Mouse (Mus musculus): Measurements from ENCODE around the gene Hist1h1d. TPM values are rescaled to one million over a fixed set of nuclear protein-coding genes. Genes with fewer than 3 reads are reported as not detected.
"Not testable (repeated sequence)": the region's sequence is repeated elsewhere in the genome, so short reads cannot be mapped to it uniquely, and the experiment has no call there.

Hist1h1d gene
- total and polyA plus RNA-seq, 3 experiments: 0.43 to 128 (median 74.3) TPM

GRCm38 (mm10) chr13:23532262-23533075 lies 20.6 kb upstream of the Hist1h1d start:
- no peak for DNase-seq (ENCODE audit: low spot score)

GRCm38 (mm10) chr13:23533560-23534367 lies 19.3 kb upstream of the Hist1h1d start, which contains the start of gene Hist1h2af:
TSS of gene Hist1h2af (plus strand) at chr13:23533906.
- peaks cover 28% of the 10 kb centered on the region for H3K4me1 ChIP-seq (ENCODE audit: insufficient read depth, low read depth, low read length)
- H3K4me3 ChIP-seq (ENCODE audit: low read depth, low read length): peak within 1 kb of the TSS; percentile 71
- H3K9me3 ChIP-seq (replicated peaks); H3K36me3 ChIP-seq (replicated peaks); H3K27me3 ChIP-seq (ENCODE audit: insufficient read depth, low read length): not testable (repeated sequence)
- peak; percentile 65 for DNase-seq (ENCODE audit: low spot score)
- ATAC-seq (ENCODE audit: extremely low read depth, insufficient number of reproducible peaks, low FRiP score, poor library complexity, severe bottlenecking): peak; percentile 48

More at GRCm38 (mm10) chr13:23532262-23533075, 20.6 kb upstream of the Hist1h1d start:
- TF ChIP-seq POLR2AphosphoS5 (IDR thresholded peaks at IDR 0.05; ENCODE audit: insufficient replicate concordance, low read depth, low read length): peak; percentile 95; the same call in 1 of the 2 replicates
- no peak for TF ChIP-seq GATA2 (IDR thresholded peaks at IDR 0.05; ENCODE audit: borderline replicate concordance, low read depth, low read length)
- TF ChIP-seq GATA1 (IDR thresholded peaks at IDR 0.05; ENCODE audit: borderline replicate concordance, low read length): no peak
- H3K4me1 ChIP-seq (ENCODE audit: insufficient read depth, low read depth, low read length): peaks cover 25% of the 10 kb centered on the region
- no peaks in the 10 kb centered on the region for H3K36me3 ChIP-seq (replicated peaks)
- no peaks in the 10 kb centered on the region for H3K27me3 ChIP-seq (ENCODE audit: insufficient read depth, low read length)
- no peak for ATAC-seq (ENCODE audit: extremely low read depth, insufficient number of reproducible peaks, low FRiP score, poor library complexity, severe bottlenecking)
- peak overlapping the region; percentile 69; the same call in 1 of the 2 replicates for H3K4me3 ChIP-seq (ENCODE audit: low read depth, low read length)
- no peaks in the 10 kb centered on the region for H3K9me3 ChIP-seq (replicated peaks)

GRCm38 (mm10) chr13:23534368-23535131 lies 18.5 kb upstream of the Hist1h1d start:
- H3K4me1 ChIP-seq (ENCODE audit: insufficient read depth, low read depth, low read length): peaks cover 23% of the 10 kb centered on the region
- H3K36me3 ChIP-seq (replicated peaks): no peaks in the 10 kb centered on the region
- DNase-seq (ENCODE audit: low spot score) (peak; percentile 26), ATAC-seq (ENCODE audit: extremely low read depth, insufficient number of reproducible peaks, low FRiP score, poor library complexity, severe bottlenecking) (no peak)
- TF ChIP-seq GATA1 (IDR thresholded peaks at IDR 0.05; ENCODE audit: borderline replicate concordance, low read length) (no peak), POLR2AphosphoS5 (IDR thresholded peaks at IDR 0.05; ENCODE audit: insufficient replicate concordance, low read depth, low read length) (peak; percentile 83; the same call in 1 of the 2 replicates)
- H3K27me3 ChIP-seq (ENCODE audit: insufficient read depth, low read length): no peaks in the 10 kb centered on the region
- H3K4me3 ChIP-seq (ENCODE audit: low read depth, low read length): peak overlapping the region; percentile 71
- no peaks in the 10 kb centered on the region for H3K9me3 ChIP-seq (replicated peaks)

GRCm38 (mm10) chr13:23535137-23536075 lies 17.7 kb upstream of the Hist1h1d start, which contains the start of gene Hist1h3g:
TSS of gene Hist1h3g (plus strand) at chr13:23535422.
- peak; percentile 91 for DNase-seq (ENCODE audit: low spot score)
- ATAC-seq (ENCODE audit: extremely low read depth, insufficient number of reproducible peaks, low FRiP score, poor library complexity, severe bottlenecking): peak; percentile 77
- not testable (repeated sequence) for H3K27me3 ChIP-seq (ENCODE audit: insufficient read depth, low read length); H3K9me3 ChIP-seq (replicated peaks); H3K36me3 ChIP-seq (replicated peaks)
- H3K4me1 ChIP-seq (ENCODE audit: insufficient read depth, low read depth, low read length): peaks cover 24% of the 10 kb centered on the region
- H3K4me3 ChIP-seq (ENCODE audit: low read depth, low read length): peak within 1 kb of the TSS; percentile 71
- TF ChIP-seq POLR2AphosphoS5 (IDR thresholded peaks at IDR 0.05; ENCODE audit: insufficient replicate concordance, low read depth, low read length): peak; percentile 97

- DNase-seq (ENCODE audit: low spot score): no peak
- Histone ChIP-seq H3K36me3 (replicated peaks) (no peaks in the 10 kb centered on the region), H3K9me3 (replicated peaks) (no peaks in the 10 kb centered on the region), H3K27me3 (ENCODE audit: insufficient read depth, low read length) (no peaks in the 10 kb centered on the region), H3K4me3 (ENCODE audit: low read depth, low read length) (peak overlapping the region; percentile 71), H3K4me1 (ENCODE audit: insufficient read depth, low read depth, low read length) (peaks cover 28% of the 10 kb centered on the region)
- TF ChIP-seq CTCF (IDR thresholded peaks at IDR 0.05; ENCODE audit: low read depth, low read length) (no peak), GATA2 (IDR thresholded peaks at IDR 0.05; ENCODE audit: borderline replicate concordance, low read depth, low read length) (no peak), TAL1 (conservative IDR thresholded peaks at IDR 0.05; ENCODE audit: low read depth, low read length) (no peak), POLR2AphosphoS5 (IDR thresholded peaks at IDR 0.05; ENCODE audit: insufficient replicate concordance, low read depth, low read length) (peak; percentile 97; the same call in 1 of the 2 replicates), GATA1 (IDR thresholded peaks at IDR 0.05; ENCODE audit: borderline replicate concordance, low read length) (no peak)
- no peak for ATAC-seq (ENCODE audit: extremely low read depth, insufficient number of reproducible peaks, low FRiP score, poor library complexity, severe bottlenecking)
Observed at GRCm38 (mm10) chr13:23536076-23536822, 16.8 kb upstream of the Hist1h1d start.

Data from G1E (cell line).